ENCODE assay signal across 25 mouse cellular contexts in the genomic region with DNA sequence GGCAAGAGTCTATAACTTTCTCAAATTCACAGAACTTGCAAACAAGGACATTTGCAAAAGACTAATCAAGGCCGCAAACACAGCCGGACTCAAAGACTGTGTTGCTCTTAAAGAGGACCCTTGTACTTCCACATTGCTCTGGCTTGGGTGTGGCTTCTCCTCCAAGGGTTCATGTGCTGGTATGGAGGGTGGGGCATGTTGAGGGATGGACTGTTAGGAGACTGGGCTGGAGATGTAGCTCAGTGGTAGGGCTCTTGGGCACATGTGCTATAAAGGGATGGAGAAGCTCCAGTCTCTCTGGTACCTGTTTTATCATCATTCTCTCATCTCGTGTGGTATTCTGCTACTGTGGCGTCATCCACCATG. TPM values are rescaled to one million over a fixed set of nuclear protein-coding genes. Genes with fewer than 3 reads are reported as not detected.
DNase-seq lines count a peak whose midpoint lies in the region; ATAC-seq lines count a peak whose summit lies in the region.
"Had no signal": no experiment of that assay in that cellular context is flagged by ENCODE, and none has a peak within 500 bp of the region (broad histone marks: within the 10 kb centered on the region; RNA-seq: fewer than 3 reads in every experiment).

No protein-coding gene starts in this region.

- peaks cover 48% of the 10 kb centered on the region for H3K4me1 ChIP-seq in heart, embryonic 13.5 days
- H3K4me1 ChIP-seq in kidney, embryonic 16.5 days (ENCODE audit: insufficient read depth, low read length), result peaks cover 16% of the 10 kb centered on the region
- H3K4me1 ChIP-seq in intestine, embryonic 14.5 days (replicated peaks; ENCODE audit: control insufficient read depth, insufficient read depth, low read length), result peaks cover 10% of the 10 kb centered on the region; the same call in 1 of the 2 replicates
- H3K4me1 ChIP-seq in intestine, embryonic 16.5 days (ENCODE audit: control insufficient read depth, insufficient read depth, low read length), result peaks cover 9% of the 10 kb centered on the region
- H3K4me1 ChIP-seq: limb, embryonic 15.5 days had no signal

- H3K9me3 ChIP-seq in heart, embryonic 13.5 days, result no peaks in the 10 kb centered on the region
- no peaks in the 10 kb centered on the region for H3K9me3 ChIP-seq in kidney, embryonic 16.5 days (ENCODE audit: low read length)
- no peaks in the 10 kb centered on the region for H3K9me3 ChIP-seq in intestine, embryonic 14.5 days (ENCODE audit: control insufficient read depth, low read length)
- H3K9me3 ChIP-seq in intestine, embryonic 16.5 days (ENCODE audit: control insufficient read depth, low read length), result no peaks in the 10 kb centered on the region
- H3K9me3 ChIP-seq: embryonic facial prominence, embryonic 12.5 days; hindbrain, embryonic 13.5 days; limb, embryonic 10.5 days; limb, embryonic 15.5 days; megakaryocyte, embryonic 14.5 days had no signal

- no peaks in the 10 kb centered on the region for H3K27me3 ChIP-seq in heart, embryonic 13.5 days (replicated peaks)
- H3K27me3 ChIP-seq in kidney, embryonic 16.5 days (ENCODE audit: insufficient read depth, low read length), result no peaks in the 10 kb centered on the region
- no peaks in the 10 kb centered on the region for H3K27me3 ChIP-seq in intestine, embryonic 14.5 days (replicated peaks; ENCODE audit: control insufficient read depth, insufficient read depth, low read length)
- H3K27me3 ChIP-seq in intestine, embryonic 16.5 days (replicated peaks; ENCODE audit: control insufficient read depth, insufficient read depth, low read length), result no peaks in the 10 kb centered on the region
- H3K27me3 ChIP-seq: embryonic facial prominence, embryonic 12.5 days; hindbrain, embryonic 13.5 days; limb, embryonic 15.5 days; megakaryocyte, embryonic 14.5 days had no signal

- no peak for ATAC-seq in heart, embryonic 13.5 days (ENCODE audit: extremely low read depth, insufficient number of reproducible peaks, low FRiP score, low TSS enrichment)
- ATAC-seq in kidney, embryonic 16.5 days (ENCODE audit: low FRiP score, low TSS enrichment), result no peak
- ATAC-seq in intestine, embryonic 14.5 days (replicated peaks; ENCODE audit: low FRiP score, low TSS enrichment, low read depth), result peak; percentile 41; the same call in 1 of the 2 replicates
- peak; percentile 87 for ATAC-seq in intestine, embryonic 16.5 days
- ATAC-seq in megakaryocyte progenitor cell, adult 5-6 weeks (replicated peaks; ENCODE audit: poor library complexity), result no peak
- ATAC-seq: CD4-positive, CD25-positive, alpha-beta regulatory T cell, adult 4 months; forebrain, embryonic 14.5 days; midbrain, embryonic 16.5 days had no signal

- 61% methylated on average over 4 of the region's 4 CpGs for WGBS in heart, embryonic 13.5 days
- 90% methylated on average over 4 of the region's 4 CpGs for WGBS in kidney, embryonic 16.5 days
- 75% methylated on average over 4 of the region's 4 CpGs for WGBS in intestine, embryonic 14.5 days
- 69% methylated on average over 4 of the region's 4 CpGs for WGBS in intestine, embryonic 16.5 days

- peak overlapping the region; percentile 64 for H3K27ac ChIP-seq in heart, embryonic 13.5 days (replicated peaks)
- 0 out of 2 replicates have a peak overlapping the region, but pooled peaks have one; percentile 27 for H3K27ac ChIP-seq in kidney, embryonic 16.5 days (ENCODE audit: low read length)
- no peak overlapping the region for H3K27ac ChIP-seq in intestine, embryonic 14.5 days (ENCODE audit: low read depth)
- 0 out of 2 replicates have a peak overlapping the region, but pooled peaks have one; percentile 2 for H3K27ac ChIP-seq in intestine, embryonic 16.5 days (ENCODE audit: low read length)
- H3K27ac ChIP-seq: embryonic facial prominence, embryonic 12.5 days; hindbrain, embryonic 13.5 days; limb, embryonic 10.5 days; limb, embryonic 15.5 days had no signal

- no peak for DNase-seq in heart, adult 11 months
- no peak for DNase-seq in kidney, adult 9 months
- no peak for DNase-seq in intestine, embryonic 14.5 days (ENCODE audit: low spot score)
- DNase-seq: cerebellum, adult 11-12 months; cerebellum, adult 9-11 months; embryo, embryonic 11 days; gastrocnemius, postnatal 25 days; heart, postnatal 36 days; lung, postnatal 36 days; right cerebral cortex, postnatal 25 days; spleen, adult 18-20 months; thymus, adult 18-20 months; thymus, postnatal 36 days had no signal

- no peaks in the 10 kb centered on the region for H3K36me3 ChIP-seq in heart, embryonic 13.5 days
- no peaks in the 10 kb centered on the region for H3K36me3 ChIP-seq in kidney, embryonic 16.5 days (ENCODE audit: insufficient read depth, low read length)
- no peaks in the 10 kb centered on the region for H3K36me3 ChIP-seq in intestine, embryonic 14.5 days (ENCODE audit: control insufficient read depth, insufficient read depth, low read length)
- H3K36me3 ChIP-seq in intestine, embryonic 16.5 days (ENCODE audit: control insufficient read depth, insufficient read depth, low read length), result no peaks in the 10 kb centered on the region
- H3K36me3 ChIP-seq: embryonic facial prominence, embryonic 12.5 days; hindbrain, embryonic 13.5 days; limb, embryonic 10.5 days; limb, embryonic 15.5 days had no signal

- no peak overlapping the region for H3K4me2 ChIP-seq in heart, embryonic 13.5 days
- H3K4me2 ChIP-seq in kidney, embryonic 16.5 days (replicated peaks; ENCODE audit: low read depth, low read length), result no peak overlapping the region
- no peak overlapping the region for H3K4me2 ChIP-seq in intestine, embryonic 14.5 days (ENCODE audit: low read length)
- H3K4me2 ChIP-seq in intestine, embryonic 16.5 days (ENCODE audit: low read depth, low read length), result no peak overlapping the region
- H3K4me2 ChIP-seq: embryonic facial prominence, embryonic 12.5 days; hindbrain, embryonic 13.5 days; limb, embryonic 15.5 days had no signal

- H3K9ac ChIP-seq in heart, embryonic 13.5 days, result no peak overlapping the region
- no peak overlapping the region for H3K9ac ChIP-seq in kidney, embryonic 16.5 days (replicated peaks; ENCODE audit: low read length)
- H3K9ac ChIP-seq in intestine, embryonic 14.5 days (ENCODE audit: low read length), result no peak overlapping the region
- H3K9ac ChIP-seq in intestine, embryonic 16.5 days (ENCODE audit: low read depth, low read length), result no peak overlapping the region
- H3K9ac ChIP-seq: embryonic facial prominence, embryonic 12.5 days; hindbrain, embryonic 13.5 days; limb, embryonic 15.5 days had no signal

- no peak overlapping the region for H3K4me3 ChIP-seq in heart, embryonic 13.5 days
- no peak overlapping the region for H3K4me3 ChIP-seq in kidney, embryonic 16.5 days (ENCODE audit: low read length)
- no peak overlapping the region for H3K4me3 ChIP-seq in intestine, embryonic 14.5 days (ENCODE audit: low read depth, low read length)
- no peak overlapping the region for H3K4me3 ChIP-seq in intestine, embryonic 16.5 days (ENCODE audit: low read length)
- H3K4me3 ChIP-seq: embryonic facial prominence, embryonic 12.5 days; hindbrain, embryonic 13.5 days; limb, embryonic 10.5 days; limb, embryonic 15.5 days; megakaryocyte, embryonic 14.5 days had no signal

RNA-seq across cellular contexts. Expression of gene Sh3bgrl2, which starts 7.7 kb away (rescaled TPM):
- polyA plus RNA-seq in heart, embryonic 13.5 days (2015; fragmentation: Nextera tagmentation; extraction: Ambion mirVana), result 15.0 and 18.6 TPM in 2 replicates
- 19.0 and 22.2 TPM in 2 replicates for polyA plus RNA-seq in kidney, embryonic 16.5 days (2015; fragmentation: Nextera tagmentation; extraction: Ambion mirVana)
- polyA plus RNA-seq in intestine, embryonic 14.5 days (2014; fragmentation: Nextera tagmentation; extraction: Ambion mirVana), result 19.8 and 23.1 TPM in 2 replicates
- polyA plus RNA-seq in intestine, embryonic 16.5 days (2015; fragmentation: Nextera tagmentation; extraction: Ambion mirVana), result 16.5 and 17.9 TPM in 2 replicates
- 0.39 and 0.49 TPM in 2 replicates for total RNA-seq in megakaryocyte progenitor cell, adult 5-6 weeks (2015)
- under 0.01 and 0.07 TPM in 2 replicates for total RNA-seq in megakaryocyte progenitor cell, adult 5-6 weeks (2017)

Comparison
In these comparisons a context has a peak if more than half of its experiments do, and no peak if none do; other contexts are left out.
1. ATAC-seq: peak in intestine, embryonic 14.5 days (single experiment) and intestine, embryonic 16.5 days (single experiment); none in heart, embryonic 13.5 days (single experiment), kidney, embryonic 16.5 days (single experiment) and megakaryocyte progenitor cell, adult 5-6 weeks (single experiment).